Mouse (Mus musculus): Measurements from ENCODE around the gene Wwox.

Wwox gene

GRCm38 (mm10) chr8:115216801-115217200, 777.3 kb downstream of the Wwox start:
- DNase-seq (ENCODE audit: low spot score in 2 of 2): no peak

GRCm38 (mm10) chr8:115222545-115222944, 783.1 kb downstream of the Wwox start:
- DNase-seq (ENCODE audit: low spot score in 2 of 2): no peak

- no peak for DNase-seq (ENCODE audit: low spot score in 2 of 2)
These were observed 787.5 kb downstream of the Wwox start for GRCm38 (mm10) chr8:115226781-115227583.

GRCm38 (mm10) chr8:115228903-115229302, 789.4 kb downstream of the Wwox start:
- no peak for DNase-seq (ENCODE audit: low spot score in 2 of 2)

GRCm38 (mm10) chr8:115234068-115234467, 794.6 kb downstream of the Wwox start:
- no peak for DNase-seq (ENCODE audit: low spot score in 2 of 2)

GRCm38 (mm10) chr8:115237596-115237995, 798.1 kb downstream of the Wwox start:
- DNase-seq (ENCODE audit: low spot score in 2 of 2): no peak

- no peak for DNase-seq (ENCODE audit: low spot score in 2 of 2)
These were observed 804.1 kb downstream of the Wwox start for GRCm38 (mm10) chr8:115243465-115244027.

GRCm38 (mm10) chr8:115249688-115250366, 810.4 kb downstream of the Wwox start:
- DNase-seq (ENCODE audit: low spot score in 2 of 2): no peak

- DNase-seq (ENCODE audit: low spot score in 2 of 2): no peak
These were observed 816.1 kb downstream of the Wwox start for GRCm38 (mm10) chr8:115255550-115255949.

- no peak for DNase-seq (ENCODE audit: low spot score in 2 of 2)
These were observed 818.0 kb downstream of the Wwox start for GRCm38 (mm10) chr8:115257417-115257816.

GRCm38 (mm10) chr8:115259806-115260205, 820.4 kb downstream of the Wwox start:
- DNase-seq (ENCODE audit: low spot score in 2 of 2): no peak

GRCm38 (mm10) chr8:115267196-115267595, 827.7 kb downstream of the Wwox start:
- no peak for DNase-seq (ENCODE audit: low spot score in 2 of 2)

- DNase-seq (ENCODE audit: low spot score in 2 of 2): no peak
These were observed 830.1 kb downstream of the Wwox start for GRCm38 (mm10) chr8:115269601-115270000.

GRCm38 (mm10) chr8:115273976-115274375, 834.5 kb downstream of the Wwox start:
- DNase-seq (ENCODE audit: low spot score in 2 of 2): no peak

- DNase-seq (ENCODE audit: low spot score in 2 of 2): no peak
These were observed 836.8 kb downstream of the Wwox start for GRCm38 (mm10) chr8:115276281-115276680.

GRCm38 (mm10) chr8:115278291-115278690, 838.8 kb downstream of the Wwox start:
- no peak for DNase-seq (ENCODE audit: low spot score in 2 of 2)

GRCm38 (mm10) chr8:115290224-115290623, 850.8 kb downstream of the Wwox start:
- no peak for DNase-seq (ENCODE audit: low spot score in 2 of 2)

- DNase-seq (ENCODE audit: low spot score in 2 of 2): no peak
These were observed 857.3 kb downstream of the Wwox start for GRCm38 (mm10) chr8:115296760-115297159.

GRCm38 (mm10) chr8:115302484-115302883, 863.0 kb downstream of the Wwox start:
- no peak for DNase-seq (ENCODE audit: low spot score in 2 of 2)

GRCm38 (mm10) chr8:115307412-115307811, 868.0 kb downstream of the Wwox start:
- no peak for DNase-seq (ENCODE audit: low spot score in 2 of 2)

- no peak for DNase-seq (ENCODE audit: low spot score in 2 of 2)
These were observed 871.5 kb downstream of the Wwox start for GRCm38 (mm10) chr8:115311003-115311402.

GRCm38 (mm10) chr8:115312371-115312770, 872.9 kb downstream of the Wwox start:
- DNase-seq (ENCODE audit: low spot score in 2 of 2): no peak

GRCm38 (mm10) chr8:115322501-115322900, 883.0 kb downstream of the Wwox start:
- DNase-seq (ENCODE audit: low spot score in 2 of 2): peak in 1 of 2 experiments; percentile 6
